Mouse (Mus musculus) heart, postnatal 25 days (tissue): ENCODE measurements around the gene Gsta3. TPM values are rescaled to one million over a fixed set of nuclear protein-coding genes. Genes with fewer than 3 reads are reported as not detected.
"Not testable (repeated sequence)": the region's sequence is repeated elsewhere in the genome, so short reads cannot be mapped to it uniquely, and the experiment has no call there.

ENCODE experiments used
- DNase-seq: peaks from one replicate; pipeline ENCODE4 v3.0.0; 2022; ENCODE audit warnings: low spot score
- intact Hi-C: fragments of 180-260 bp; cut with DNase I; formaldehyde crosslinking; loops from one replicate; pipeline ENCODE4 v1.15.1; 2025
- total RNA-seq, 2 experiments: library from RNA; stranded (reverse); gene quantifications; 2 replicates each; pipeline ENCODE4 v1.2.3; 2021

Gene Gsta3
- total RNA-seq: 10 to 100 TPM in 1 of 2 experiments, 1 to 10 TPM in 1; 6.5 to 11.0 TPM

DNA sequence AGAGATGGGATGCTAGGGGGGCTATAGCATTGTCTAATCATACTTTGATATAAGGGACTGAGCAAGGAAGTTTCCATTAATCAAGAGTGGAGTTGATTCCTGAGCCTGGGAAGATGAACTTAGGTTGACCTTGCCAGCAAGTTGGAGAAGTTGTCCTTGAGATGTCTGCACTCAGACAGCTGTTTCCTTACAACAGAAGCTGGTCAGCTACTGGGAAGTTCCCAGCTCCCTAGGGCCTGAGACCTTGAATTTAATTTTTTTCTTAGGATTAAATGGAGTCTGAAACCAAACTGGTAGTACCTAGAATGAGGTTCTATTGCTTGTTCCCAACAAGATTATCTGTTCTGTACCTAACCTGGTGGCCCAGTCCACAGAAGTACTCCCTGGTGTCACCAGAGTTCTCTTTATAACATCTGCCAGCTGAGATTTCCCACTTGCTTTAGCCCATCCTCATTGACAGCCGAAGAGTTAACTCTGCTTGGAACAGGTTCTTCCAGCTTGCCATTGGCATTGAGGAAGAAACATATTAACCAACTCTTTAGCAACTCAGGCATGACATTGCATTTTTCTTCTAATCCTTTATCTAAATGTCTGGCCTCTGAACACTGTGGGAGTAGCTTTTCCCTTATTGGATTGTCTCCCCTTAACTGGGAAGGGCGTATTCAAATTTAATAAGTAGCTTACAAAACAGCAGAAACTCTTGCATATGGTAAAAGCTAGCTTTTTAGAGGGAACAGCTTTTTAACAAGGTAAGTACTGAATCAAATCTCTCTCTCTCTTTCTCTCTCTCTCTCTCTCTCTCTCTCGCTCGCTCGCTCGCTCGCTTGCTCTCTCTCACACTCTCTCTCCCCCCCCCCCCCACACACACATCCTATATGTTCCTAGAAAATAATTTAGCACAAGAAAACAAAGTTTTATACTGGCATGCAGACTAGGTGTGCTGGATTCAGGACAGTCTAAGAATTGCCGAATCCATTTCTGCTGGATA is at the start of gene Gsta3:
Gene Gsta3 (plus strand): TSS at position 679 of the 988 bp plus-strand sequence.
- intact Hi-C loops: no loop called here
- peak; percentile 4 for DNase-seq

DNA sequence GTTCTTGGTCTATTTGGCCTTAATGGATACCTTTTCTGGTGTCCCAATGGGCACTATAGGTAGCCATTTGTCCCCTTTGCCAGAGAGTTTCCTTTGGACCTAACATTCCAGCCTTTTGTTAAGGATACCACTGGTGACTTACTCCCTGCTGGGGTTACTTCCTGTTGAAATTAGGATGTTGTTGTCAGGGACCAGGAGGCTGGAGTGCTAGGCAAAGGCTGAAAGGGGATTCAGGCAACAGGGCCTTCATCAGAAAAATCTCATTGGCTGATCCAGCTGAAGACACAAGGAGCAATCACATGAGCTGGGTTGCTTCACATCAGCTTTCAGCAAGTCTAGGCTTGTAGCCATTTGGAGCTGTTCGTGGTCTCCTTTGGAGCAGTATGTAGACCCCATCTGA is 34.1 kb upstream of the Gsta3 start:
- intact Hi-C loops: no loop called here
- no peak for DNase-seq

DNA sequence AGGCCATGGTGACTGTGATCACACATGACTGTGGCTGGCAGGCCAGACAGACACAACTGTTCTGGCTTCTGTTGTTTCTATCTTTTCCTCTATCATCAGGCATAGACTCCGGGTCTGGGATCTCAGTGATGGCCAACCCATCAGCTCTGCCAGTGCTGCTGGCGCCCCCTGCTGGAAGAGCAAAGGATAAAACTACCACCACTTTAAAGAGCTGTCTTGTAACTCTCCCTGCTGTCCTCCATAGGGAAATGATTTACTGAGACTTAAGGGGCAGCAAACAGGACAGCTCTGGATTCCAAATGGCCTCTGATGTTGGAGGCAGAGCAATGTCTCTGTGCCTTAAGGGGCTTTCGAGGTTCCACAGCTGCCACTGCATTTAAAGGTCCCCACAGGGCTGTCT is 26.9 kb upstream of the Gsta3 start:
- intact Hi-C loops: not testable (repeated sequence)

DNA sequence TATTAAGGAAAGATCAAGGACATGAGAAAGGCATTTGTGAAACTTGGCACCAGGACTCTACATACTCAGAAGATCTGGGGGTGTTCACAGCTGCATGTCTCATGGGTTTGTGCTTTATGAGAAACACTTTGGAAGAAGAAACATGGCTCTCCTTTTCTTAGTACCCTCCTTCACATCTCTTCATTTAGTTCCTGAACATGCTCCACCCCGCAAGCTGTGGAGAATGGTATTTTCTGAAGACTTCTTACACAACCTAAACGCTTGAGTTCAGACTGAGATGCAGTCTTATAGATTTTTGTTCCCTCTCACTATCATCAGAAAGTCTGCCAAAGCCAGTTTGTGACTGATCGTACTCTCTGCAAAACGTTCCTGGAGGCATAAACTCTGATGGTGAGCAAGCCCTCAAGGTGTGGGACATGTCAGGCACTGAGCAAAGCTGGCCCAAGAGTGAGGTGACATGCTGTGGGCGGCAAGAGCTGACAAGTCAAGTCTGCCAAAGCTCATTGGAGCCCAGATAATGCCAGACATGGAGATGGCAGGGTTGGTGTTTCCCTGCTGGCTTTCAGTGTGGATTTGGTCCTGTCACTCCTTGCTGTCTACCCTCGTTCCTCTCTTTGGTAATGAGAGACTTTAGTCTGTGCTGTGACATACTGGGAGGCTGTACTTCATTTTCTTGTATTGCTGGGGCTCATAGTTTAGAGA is 26.2 kb upstream of the Gsta3 start:
- DNase-seq, intact Hi-C loops: not testable (repeated sequence)

More for the DNA sequence above, 26.9 kb upstream of the Gsta3 start:
- not testable (repeated sequence) for DNase-seq

DNA sequence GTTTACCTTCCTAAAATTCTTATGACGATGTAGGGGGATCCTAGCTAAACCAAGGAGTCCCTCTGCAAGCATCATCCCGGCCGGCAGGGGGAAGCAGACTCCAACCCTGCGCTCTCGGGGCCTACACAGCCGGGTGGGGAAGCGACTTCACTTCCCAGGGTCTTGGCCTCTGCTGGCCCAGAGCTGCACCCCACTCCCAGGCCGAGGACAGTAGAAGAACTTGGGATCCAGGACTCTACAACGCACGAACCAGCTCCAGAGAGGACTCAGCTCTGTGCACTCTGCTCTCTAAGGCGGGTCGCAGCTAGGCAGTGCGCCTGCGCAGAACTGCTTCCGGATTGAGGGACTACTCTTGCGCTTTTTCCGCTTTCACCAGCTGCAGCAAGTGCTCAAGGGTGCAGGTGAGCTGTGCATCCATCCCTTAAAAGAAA is 21.9 kb upstream of the Gsta3 start, which contains the start of gene Tmem14a:
Gene Tmem14a (plus strand): TSS at position 87 of the 431 bp plus-strand sequence.
- DNase-seq: peak; percentile 73
- intact Hi-C loops: loop anchor here (1.0 to 5.0 kb wide), 5 partner anchors 51 to 1049 kb away; no protein-coding TSS in a partner anchor

DNA sequence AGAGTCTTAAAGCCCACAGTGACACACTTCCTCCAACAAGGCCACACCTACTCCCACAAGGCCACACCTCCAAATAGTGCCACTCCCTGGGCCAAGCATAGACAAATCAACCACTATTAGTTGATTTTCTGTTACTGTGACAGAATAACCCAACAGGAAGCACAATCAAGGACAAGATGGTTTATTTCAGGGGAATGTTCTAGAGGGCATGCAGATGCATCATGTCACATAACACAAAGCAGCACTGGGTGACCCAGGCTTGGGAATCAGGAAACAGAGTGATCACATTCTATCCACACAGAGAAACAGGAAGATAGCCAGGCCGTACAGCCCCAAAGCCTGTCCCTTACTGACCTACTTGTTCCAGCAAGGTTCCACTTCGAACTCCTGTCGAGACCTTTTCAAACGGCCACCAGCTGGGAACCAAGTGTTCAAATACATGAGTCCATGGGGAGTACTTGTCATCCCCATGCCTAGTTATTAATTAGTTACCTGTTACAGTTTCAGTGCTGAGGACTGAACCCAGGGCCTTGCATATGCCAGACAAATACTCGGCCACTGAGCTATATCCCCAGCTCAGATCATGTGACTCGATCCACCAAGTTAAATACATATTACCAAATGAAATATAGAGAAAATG is 12.5 kb upstream of the Gsta3 start:
- intact Hi-C loops: no loop called here

DNA sequence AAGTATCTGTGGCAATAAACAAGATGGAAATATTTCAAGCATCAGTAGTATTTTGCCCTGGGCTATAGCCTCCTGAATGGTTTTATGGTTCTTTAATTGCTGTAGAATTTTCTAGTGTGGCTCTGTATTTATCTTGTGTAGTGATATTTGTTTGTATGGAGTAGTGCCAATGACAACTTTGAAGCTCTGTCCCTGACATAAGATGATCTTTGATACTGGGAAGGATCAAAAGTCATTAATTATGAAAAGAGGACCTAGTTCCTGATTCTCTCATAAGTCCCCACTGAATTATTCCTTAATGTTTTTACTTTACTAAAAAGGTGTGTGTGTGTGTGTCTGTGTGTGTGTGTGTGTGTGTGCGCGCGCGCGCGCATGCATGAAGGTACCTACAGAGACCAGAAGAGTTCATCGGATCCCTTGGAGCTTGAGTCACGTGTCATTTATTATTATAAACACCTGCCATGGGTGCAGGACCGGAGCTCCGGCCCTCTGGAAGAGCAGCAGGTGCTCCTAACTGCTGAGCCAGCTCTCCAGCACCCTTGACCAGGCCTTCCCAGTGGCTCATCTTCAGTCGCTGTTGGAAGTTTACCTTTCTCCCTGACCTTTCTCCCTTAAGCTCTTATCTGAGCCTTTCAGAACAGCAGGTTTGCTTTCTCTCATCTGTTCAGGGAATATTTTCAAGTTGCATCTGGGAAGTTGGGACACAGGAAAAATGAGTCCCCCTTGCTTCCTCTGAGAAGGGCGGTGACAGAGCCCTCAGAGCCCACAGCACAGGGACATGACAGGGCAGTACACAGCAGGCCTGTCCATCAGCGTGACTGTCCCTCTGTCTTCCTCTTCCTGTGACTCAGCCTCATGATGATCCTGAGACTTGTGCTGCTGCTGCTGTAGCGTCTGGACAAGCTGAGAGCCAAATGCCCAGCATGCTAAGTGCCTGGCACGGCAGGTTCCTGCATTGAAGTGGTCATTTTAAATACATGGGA is 11.4 kb upstream of the Gsta3 start:
- intact Hi-C loops, DNase-seq: not testable (repeated sequence)

More for the DNA sequence above, 12.5 kb upstream of the Gsta3 start:
- DNase-seq: no peak

DNA sequence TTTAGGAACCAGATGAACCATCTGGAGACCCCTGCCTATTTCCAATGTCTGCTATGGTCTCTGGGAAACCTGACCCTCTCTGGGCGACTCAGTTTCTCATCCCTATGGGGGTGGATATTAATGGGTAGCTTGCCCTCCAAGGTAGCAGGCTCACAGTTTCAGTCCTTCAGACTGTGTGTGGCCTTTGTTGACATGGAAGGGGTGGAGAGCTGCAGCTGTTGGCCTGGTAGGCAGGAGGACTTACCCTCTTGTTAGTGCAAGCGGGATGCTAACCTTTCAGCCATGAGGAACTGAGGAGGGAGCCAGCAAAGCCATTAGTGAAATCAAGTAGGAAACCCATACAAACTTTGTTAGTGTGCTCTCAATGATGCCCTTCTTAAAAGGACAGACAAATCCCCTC is 10.0 kb upstream of the Gsta3 start:
- intact Hi-C loops: no loop called here
- DNase-seq: no peak

DNA sequence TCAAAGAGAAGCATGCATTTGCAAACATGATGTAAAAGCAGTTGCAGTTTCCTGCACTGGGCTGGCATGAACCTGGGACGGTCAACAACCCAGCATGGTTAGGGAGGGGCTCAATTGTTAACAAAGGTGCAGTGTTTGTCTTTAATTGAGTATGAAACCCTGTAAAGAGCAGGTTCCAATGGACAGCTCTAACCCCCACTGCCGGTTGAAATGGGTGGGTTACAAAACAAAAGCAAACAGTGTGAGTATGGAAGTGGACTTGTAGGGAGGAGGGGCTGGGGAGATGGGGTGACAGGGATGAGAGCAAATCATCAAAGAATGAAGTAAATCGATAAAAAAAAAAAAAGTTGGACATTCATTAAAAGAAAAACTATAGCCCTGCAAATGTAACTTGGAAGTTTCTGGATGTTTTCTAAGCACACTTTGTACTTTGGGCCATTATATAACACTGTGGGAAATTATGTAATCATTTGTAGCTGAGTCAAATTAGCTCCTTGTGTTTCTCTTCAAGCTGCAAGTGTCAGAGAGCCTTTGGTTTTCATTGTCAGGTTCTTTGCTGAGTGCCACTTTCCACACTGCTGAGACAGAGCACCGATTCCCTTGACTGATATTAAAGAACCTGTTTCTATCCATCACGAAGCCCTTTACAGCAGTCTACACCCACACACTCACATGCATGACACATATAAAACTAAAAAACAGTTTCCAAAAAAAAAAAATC is 8.5 kb upstream of the Gsta3 start:
- DNase-seq: no peak
- intact Hi-C loops: no loop called here

DNA sequence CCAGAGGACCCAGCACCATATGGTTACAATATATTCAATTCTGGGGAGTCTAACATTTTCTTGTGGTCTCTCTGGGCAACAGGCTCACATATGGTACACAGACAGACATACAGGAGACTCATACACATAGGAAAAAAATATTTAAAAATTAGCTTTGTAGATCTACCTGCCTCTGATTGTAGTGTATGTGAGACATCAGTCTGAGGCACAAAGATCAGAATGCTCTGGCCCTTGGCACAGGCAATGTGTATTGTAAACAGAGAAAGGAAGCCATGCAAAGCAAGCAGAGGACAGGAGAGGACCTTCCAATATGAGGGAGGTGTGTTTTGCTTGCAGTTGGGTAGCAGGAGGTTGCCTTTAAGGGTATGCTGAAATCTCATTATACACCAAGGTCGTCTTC is 7.9 kb upstream of the Gsta3 start:
- intact Hi-C loops: no loop called here
- no peak for DNase-seq

DNA sequence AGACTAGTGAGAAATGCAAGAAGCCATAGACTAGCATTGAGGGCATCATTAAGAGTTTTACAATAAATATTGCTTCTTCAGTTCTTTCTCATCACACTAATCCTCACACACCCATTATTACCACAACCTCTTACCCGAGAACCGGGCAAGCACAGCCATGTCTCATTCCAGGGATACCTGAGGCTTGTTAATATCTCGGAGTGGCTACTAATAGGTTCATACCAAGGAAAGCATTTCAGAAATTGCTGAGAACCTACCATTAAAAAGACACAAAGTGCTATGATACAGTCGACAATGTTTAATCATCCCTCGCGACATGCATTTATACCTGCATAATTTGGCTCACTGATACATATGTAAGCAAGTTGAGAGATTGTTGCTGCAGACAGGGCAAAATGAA is 5.0 kb upstream of the Gsta3 start:
- DNase-seq: no peak
- intact Hi-C loops: no loop called here

DNA sequence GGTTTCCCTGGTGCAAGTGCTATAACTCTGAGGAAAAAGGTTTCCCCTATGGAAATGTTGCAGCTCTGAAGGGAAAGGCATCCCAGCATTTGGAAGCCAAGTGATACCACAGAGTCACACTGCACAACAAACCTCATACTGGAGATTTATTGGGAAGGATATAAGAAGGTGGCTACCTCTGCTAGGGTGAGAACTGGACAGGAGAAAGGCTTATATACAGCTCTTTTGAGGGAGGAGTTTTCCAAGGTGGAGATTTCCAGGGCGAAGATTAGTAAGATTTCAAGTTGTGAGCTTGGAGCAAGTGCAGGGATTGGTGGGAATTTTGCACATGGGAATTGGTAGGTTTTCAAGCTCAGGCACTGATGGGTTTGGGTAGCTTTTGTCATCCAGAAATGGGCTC is 707 bp downstream of the Gsta3 start:
- no peak for DNase-seq
- intact Hi-C loops: no loop called here

DNA sequence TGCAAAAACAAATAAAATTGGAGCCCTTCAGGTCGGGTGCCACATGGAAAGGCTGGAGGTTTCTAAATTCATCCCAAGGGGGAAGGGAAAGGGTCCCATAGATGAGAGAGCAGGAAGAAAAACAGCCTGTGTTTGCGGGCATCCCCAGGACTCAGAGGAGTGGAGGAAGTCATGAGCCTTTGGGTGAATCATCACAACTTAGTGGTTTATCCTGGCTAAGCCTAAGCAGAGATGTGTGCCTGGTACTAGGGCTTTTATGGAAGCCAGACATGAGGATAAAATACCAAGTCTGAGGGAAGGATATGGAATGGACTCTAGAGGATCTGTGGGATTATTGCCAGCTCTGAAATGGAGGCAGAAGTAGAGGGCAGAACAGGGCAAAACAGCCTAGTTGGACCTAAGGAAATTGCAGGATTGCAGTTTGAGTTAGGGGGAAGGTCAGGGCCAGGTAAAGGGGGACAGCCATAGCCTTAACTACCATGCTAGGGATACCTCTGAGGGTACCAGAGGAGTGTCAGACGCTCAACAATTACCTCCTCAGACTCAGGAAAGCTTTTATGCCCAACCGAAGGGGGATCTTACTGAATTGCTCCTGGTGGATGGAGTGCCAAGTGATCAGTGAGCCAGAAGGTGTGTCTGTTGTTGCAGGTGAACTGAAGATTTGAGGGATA is 4.0 kb downstream of the Gsta3 start:
- intact Hi-C loops: no loop called here

DNA sequence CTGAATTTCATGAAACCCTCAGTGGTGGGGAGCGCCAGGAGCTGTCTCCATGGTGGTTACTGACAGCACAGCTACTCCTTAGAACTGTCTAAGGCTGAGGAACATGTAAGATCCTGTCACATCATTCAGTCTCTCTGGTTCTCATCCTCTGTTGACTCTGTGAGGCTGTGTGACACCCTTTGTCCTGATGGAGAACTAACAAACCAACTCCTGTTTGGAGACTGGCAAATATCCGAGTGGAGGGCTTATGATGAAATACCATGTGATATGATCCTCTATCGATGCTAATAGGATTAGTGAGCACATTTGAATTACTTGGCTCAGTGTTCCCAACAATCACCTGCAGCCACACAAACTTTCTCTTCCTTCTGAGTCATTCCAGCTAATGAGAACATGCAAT is 5.7 kb downstream of the Gsta3 start:
- no peak for DNase-seq
- intact Hi-C loops: no loop called here

More for the DNA sequence above, 4.0 kb downstream of the Gsta3 start:
- no peak for DNase-seq

DNA sequence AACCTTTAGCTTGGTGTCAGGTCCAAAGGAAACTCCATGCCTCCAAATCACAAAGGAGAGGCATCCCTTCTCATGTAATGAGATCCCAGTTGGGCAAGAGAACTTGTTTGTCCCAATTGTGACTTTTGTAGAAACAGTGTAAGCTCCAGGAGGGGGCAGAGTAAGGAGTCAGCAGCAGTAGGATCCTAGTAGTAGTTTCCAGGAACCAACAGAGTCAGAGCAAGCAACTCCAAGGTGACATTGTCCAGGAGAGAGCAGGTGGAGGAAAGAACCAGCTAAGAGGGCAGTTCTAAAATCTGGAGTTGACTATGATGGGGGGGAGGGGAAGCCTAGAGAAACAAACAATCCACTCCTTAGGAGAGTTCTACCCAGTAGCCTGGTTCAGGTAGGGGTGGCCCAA is 7.5 kb downstream of the Gsta3 start:
- no peak for DNase-seq
- intact Hi-C loops: no loop called here

DNA sequence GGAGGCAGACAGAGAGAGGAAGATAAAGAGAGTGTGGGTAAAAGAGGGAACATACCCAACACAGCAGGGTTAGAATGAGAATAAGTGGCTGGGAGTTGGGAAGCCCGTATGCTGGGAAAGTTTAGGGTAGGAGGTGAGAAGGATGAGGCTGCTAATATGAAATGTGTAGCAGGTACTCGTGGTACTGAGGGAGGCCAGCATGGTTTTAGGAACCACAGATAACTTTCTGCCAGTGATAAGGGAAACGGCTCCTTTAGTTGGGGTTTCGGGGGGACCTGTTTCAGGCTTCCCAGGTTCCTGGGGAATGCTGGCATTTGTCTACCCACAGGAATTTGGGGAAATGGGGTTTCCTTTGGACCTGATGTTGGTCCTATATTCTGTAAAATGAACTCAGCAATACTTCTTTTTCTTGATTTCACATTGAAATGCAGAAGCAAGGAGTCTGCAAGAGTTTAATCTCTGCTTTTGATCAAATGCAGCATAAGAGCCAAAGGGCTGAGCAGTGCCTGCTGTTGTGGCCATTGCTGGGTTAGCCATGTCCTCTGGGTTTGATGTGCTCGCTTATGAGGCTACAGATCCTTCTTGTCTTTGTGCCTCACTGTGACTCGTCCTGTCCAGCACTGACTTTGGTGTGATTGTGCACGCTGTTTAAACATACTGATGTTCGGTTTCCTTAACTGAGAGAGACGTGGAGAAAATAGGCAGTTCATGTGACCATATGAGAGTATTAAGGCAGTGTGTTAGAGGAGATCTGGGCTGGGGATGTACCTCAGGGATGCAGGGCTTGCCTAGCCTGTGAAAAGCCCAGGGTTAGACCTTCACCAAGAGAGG is 8.4 kb downstream of the Gsta3 start:
- DNase-seq: no peak
- intact Hi-C loops: no loop called here

DNA sequence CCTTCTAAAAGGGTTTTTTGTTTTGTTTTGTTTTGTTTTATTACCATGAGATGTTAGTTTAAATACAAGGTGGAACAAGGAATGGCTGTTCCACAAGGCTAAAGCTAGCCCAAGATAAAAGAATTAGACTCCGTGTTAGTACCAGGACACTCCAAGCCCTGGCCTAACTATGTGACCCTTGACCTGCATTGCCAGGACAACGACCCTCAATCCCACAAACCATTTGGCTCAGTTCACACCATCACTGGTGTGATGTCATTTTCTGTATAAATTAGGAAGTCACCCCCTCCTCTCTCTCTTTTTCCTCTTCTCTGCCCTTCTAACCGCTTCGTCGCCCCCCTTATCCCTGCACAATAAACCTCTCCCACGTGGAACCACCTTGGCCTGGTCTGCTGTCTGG is 11.3 kb downstream of the Gsta3 start:
- no peak for DNase-seq
- intact Hi-C loops: no loop called here
